Mouse (Mus musculus) small intestine, adult 2 months (tissue): ENCODE measurements around the gene Arrdc5. TPM values are rescaled to one million over a fixed set of nuclear protein-coding genes. Genes with fewer than 3 reads are reported as not detected.

Source experiments
- H3K27ac ChIP-seq: fragments of 200-500 bp; 2 replicates; pipeline ENCODE4 v1.5.1; 2012; ENCODE audit warnings: low read depth, low read length, control low read depth, inconsistent platforms; ENCODE audit not compliant: insufficient read depth
- H3K27me3 ChIP-seq: fragments of 200-500 bp; 2 replicates; pipeline ENCODE4 v1.6.1; 2012; ENCODE audit warnings: mild to moderate bottlenecking, moderate library complexity, low read length, inconsistent platforms; ENCODE audit not compliant: control insufficient read depth, insufficient read depth
- H3K36me3 ChIP-seq: fragments of 200-500 bp; 2 replicates; pipeline ENCODE4 v1.6.1; 2012; ENCODE audit warnings: mild to moderate bottlenecking, low read length, control low read depth, inconsistent platforms; ENCODE audit not compliant: control insufficient read depth, insufficient read depth
- H3K4me1 ChIP-seq: fragments of 200-500 bp; 2 replicates; pipeline ENCODE4 v1.6.1; 2012; ENCODE audit warnings: low read length, inconsistent platforms, mixed read lengths; ENCODE audit not compliant: control insufficient read depth, insufficient read depth, insufficient read length
- H3K4me3 ChIP-seq: fragments of 200-500 bp; 2 replicates; pipeline ENCODE4 v1.5.1; 2012; ENCODE audit warnings: low read depth, mild to moderate bottlenecking, control low read depth, inconsistent platforms, low read length, moderate library complexity
- CTCF ChIP-seq: fragments of 200-500 bp; IDR thresholded peaks from 2 replicates; pipeline ENCODE4 v1.5.1; 2012; ENCODE audit warnings: low read depth, mild to moderate bottlenecking, control low read depth, inconsistent platforms, low read length, moderate library complexity, mixed read lengths; ENCODE audit not compliant: insufficient replicate concordance, insufficient read length; ENCODE audit errors: extremely low read depth
- POLR2A ChIP-seq: fragments of 200-500 bp; IDR thresholded peaks from 2 replicates; pipeline ENCODE4 v1.6.1; 2012; ENCODE audit warnings: low read depth, mild to moderate bottlenecking, control low read depth, inconsistent platforms, low read length, moderate library complexity
- WGBS: fragments of 180-500 bp; shearing (Covaris S2); methylation state at CpG from one replicate; pipeline ENCODE4 v1.1.7; 2018; 5-methylcytosine and 5-hydroxymethylcytosine counted together
- polyA plus RNA-seq: library from polyadenylated mRNA; depleted of rRNA; stranded (reverse); fragments of >200 nt; gene quantifications from 2 replicates; pipeline ENCODE4 v1.2.3, GENCODE M21; 2012

Gene Arrdc5
- polyA plus RNA-seq, 1 experiment: not detected

DNA sequence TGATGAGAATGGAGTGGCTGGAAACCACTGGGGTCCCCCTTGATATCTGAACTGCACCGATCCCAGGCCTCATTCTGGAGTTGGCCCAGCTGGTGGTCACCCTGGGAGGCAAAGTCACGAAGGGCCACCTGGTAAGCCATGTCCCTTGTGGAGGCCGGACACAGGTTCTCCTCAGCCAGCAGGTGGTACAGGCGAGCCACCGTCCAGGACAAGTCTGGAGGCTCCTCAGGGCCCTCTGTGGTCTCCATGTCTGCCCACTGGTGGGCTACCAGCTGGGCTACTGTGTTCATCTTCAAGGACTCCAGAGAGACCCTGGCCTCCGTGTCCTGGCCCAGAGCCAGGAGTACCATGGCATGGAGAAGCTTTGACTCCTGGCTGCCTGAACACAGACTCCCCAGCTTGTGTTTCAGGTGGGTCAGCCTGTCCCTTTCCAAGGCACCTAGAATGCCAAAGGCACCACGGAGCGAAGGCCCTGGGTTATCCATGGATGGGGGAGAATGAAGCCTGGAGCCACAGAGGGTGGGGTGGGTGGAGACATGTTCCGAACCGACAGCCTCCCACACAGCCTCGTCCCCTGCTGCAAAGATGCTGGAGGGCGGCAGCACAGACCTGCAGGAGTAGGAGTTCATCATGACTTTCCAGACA lies 28.4 kb downstream of the Arrdc5 start:
- H3K27ac ChIP-seq: no peak overlapping the region
- TF ChIP-seq CTCF (no peak), POLR2A (no peak)
- peaks cover 41% of the 10 kb centered on the region for H3K36me3 ChIP-seq
- WGBS: 86% methylated on average over 12 of the region's 12 CpGs
- peaks cover 21% of the 10 kb centered on the region for H3K4me1 ChIP-seq
- H3K27me3 ChIP-seq: no peaks in the 10 kb centered on the region
- H3K4me3 ChIP-seq: no peak overlapping the region

- Histone ChIP-seq H3K4me1 (peaks cover 28% of the 10 kb centered on the region), H3K4me3 (no peak overlapping the region), H3K27me3 (no peaks in the 10 kb centered on the region), H3K36me3 (peaks cover 41% of the 10 kb centered on the region), H3K27ac (peak overlapping the region; percentile 56)
- TF ChIP-seq POLR2A (no peak), CTCF (no peak)
- WGBS: 66% methylated on average over 3 of the region's 3 CpGs
These were observed 30.3 kb downstream of the Arrdc5 start for GRCm38 (mm10) chr17:56269741-56270140.

GRCm38 (mm10) chr17:56269153-56269630 lies 30.9 kb downstream of the Arrdc5 start:
- Histone ChIP-seq H3K27ac (peak overlapping the region; percentile 57), H3K4me1 (peaks cover 27% of the 10 kb centered on the region), H3K27me3 (no peaks in the 10 kb centered on the region), H3K4me3 (peak overlapping the region; percentile 39), H3K36me3 (peaks cover 38% of the 10 kb centered on the region)
- TF ChIP-seq POLR2A: no peak; the same call in 1 of the 2 replicates
- TF ChIP-seq CTCF: no peak
- 10% methylated on average over 12 of the region's 12 CpGs for WGBS

GRCm38 (mm10) chr17:56266271-56266670 lies 33.8 kb downstream of the Arrdc5 start:
- TF ChIP-seq CTCF (no peak), POLR2A (no peak)
- 52% methylated on average over 3 of the region's 3 CpGs for WGBS
- Histone ChIP-seq H3K27me3 (no peaks in the 10 kb centered on the region), H3K36me3 (peaks cover 27% of the 10 kb centered on the region), H3K4me1 (peaks cover 11% of the 10 kb centered on the region; the same call in 1 of the 2 replicates), H3K4me3 (no peak overlapping the region), H3K27ac (peak overlapping the region; percentile 68)

- Histone ChIP-seq H3K4me3 (no peak overlapping the region), H3K27me3 (no peaks in the 10 kb centered on the region), H3K27ac (peak overlapping the region; percentile 52), H3K4me1 (peaks cover 11% of the 10 kb centered on the region; the same call in 1 of the 2 replicates), H3K36me3 (peaks cover 26% of the 10 kb centered on the region)
- 30% methylated on average over 3 of the region's 3 CpGs for whole genome bisulfite sequencing
- TF ChIP-seq POLR2A (0 out of 2 replicates have a peak, but pooled peaks have one; percentile 35), CTCF (no peak)
These were observed 34.2 kb downstream of the Arrdc5 start for GRCm38 (mm10) chr17:56265869-56266268.

DNA sequence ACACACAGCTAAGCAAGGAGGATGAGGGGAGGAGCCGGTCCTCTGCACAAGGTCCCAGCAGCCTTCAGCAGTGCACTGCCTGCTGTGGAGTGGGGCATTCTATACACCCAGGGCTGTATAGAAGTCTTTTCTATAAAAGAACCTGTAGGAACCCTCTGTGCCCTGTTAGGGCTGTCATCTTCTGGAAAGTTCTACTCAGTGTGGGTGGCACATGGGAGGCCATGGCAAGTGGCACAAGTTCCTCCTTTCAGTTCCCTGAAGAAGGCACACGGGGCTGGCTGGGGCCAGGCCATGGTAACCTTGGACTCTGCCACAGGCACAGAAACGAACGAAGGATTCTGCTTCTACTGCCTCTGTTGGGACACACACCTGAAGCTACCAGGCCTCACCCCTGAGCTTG lies 35.1 kb downstream of the Arrdc5 start:
- 57% methylated on average over 4 of the region's 4 CpGs for WGBS

DNA sequence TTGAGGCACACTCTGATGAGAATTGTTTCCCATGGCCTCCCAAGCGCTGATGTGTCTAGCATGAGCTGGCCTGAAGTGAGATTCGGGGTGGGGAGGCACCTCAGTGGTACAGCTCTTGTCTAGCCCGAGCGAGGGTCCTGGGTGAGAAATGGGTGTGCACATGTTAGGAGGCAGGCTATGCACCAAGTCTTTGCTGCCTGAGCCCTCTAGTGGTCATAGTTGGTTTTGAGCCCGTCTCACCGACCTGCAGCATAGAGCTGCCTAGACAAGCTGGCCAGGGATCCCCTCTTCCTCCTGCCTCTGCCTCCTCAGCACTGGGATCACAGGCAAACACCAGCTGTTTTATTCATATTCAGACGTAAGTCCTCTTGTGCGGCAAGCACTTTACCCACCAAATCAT lies 36.1 kb downstream of the Arrdc5 start:
- no peaks in the 10 kb centered on the region for H3K27me3 ChIP-seq
- H3K27ac ChIP-seq: no peak overlapping the region
- TF ChIP-seq POLR2A (no peak), CTCF (peak; percentile 79; the same call in 1 of the 2 replicates)
- peaks cover 30% of the 10 kb centered on the region for H3K36me3 ChIP-seq
- H3K4me3 ChIP-seq: no peak overlapping the region
- 22% methylated on average over 8 of the region's 8 CpGs for WGBS
- peaks cover 17% of the 10 kb centered on the region; the same call in 1 of the 2 replicates for H3K4me1 ChIP-seq

More for the DNA sequence above, 35.1 kb downstream of the Arrdc5 start:
- Histone ChIP-seq H3K4me1 (peaks cover 12% of the 10 kb centered on the region; the same call in 1 of the 2 replicates), H3K27ac (no peak overlapping the region), H3K27me3 (no peaks in the 10 kb centered on the region), H3K4me3 (no peak overlapping the region), H3K36me3 (peaks cover 25% of the 10 kb centered on the region)
- TF ChIP-seq POLR2A (no peak), CTCF (no peak)

DNA sequence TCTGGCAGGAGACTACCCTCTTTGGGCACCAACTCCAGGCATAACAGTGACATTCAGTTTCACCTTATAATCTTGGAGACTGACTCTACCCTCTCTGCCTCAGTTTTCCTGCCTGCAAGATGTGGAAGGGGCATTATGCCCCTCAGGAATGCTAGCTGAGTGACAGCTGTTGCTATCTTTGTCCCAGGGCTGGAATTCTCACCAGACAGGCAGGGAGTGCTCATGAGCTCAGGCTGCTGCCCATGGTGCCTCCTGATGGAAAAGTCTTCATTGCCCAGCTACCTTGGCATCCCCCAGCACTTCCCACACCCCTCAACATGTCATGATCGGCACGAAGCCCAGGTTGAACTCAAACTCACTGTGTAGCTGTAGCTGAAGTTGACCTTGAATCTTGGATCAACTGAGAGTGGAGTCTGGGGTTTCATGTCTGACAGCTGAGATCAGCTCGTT lies 37.4 kb downstream of the Arrdc5 start:
- no peaks in the 10 kb centered on the region for H3K27me3 ChIP-seq
- peaks cover 24% of the 10 kb centered on the region for H3K4me1 ChIP-seq
- H3K4me3 ChIP-seq: no peak overlapping the region
- H3K36me3 ChIP-seq: peaks cover 34% of the 10 kb centered on the region
- TF ChIP-seq POLR2A: no peak
- TF ChIP-seq CTCF: peak; percentile 5; the same call in 1 of the 2 replicates
- no peak overlapping the region for H3K27ac ChIP-seq
- 67% methylated on average over 3 of the region's 3 CpGs for WGBS
